Mouse (Mus musculus): ENCODE results near the gene Kif5a.

Gene Kif5a

GRCm38 (mm10) chr10:127265727-127266111, 2.6 kb upstream of the Kif5a start:
- peak in 1 of 2 experiments; percentile 30 for DNase-seq

- DNase-seq, result no peak
Measured at GRCm38 (mm10) chr10:127264971-127265370, 1.8 kb upstream of the Kif5a start.

GRCm38 (mm10) chr10:127264336-127264735, 1.2 kb upstream of the Kif5a start:
- DNase-seq, result no peak

- no peak for DNase-seq
Measured at GRCm38 (mm10) chr10:127263631-127264030, 483 bp upstream of the Kif5a start.

GRCm38 (mm10) chr10:127261706-127262547, 1.2 kb downstream of the Kif5a start:
- DNase-seq, result no peak

GRCm38 (mm10) chr10:127258489-127258888, 4.7 kb downstream of the Kif5a start:
- DNase-seq, result no peak

GRCm38 (mm10) chr10:127257790-127258189, 5.4 kb downstream of the Kif5a start:
- DNase-seq, result no peak

GRCm38 (mm10) chr10:127255625-127256345, 7.4 kb downstream of the Kif5a start:
- peak; percentile 33 to 53 for DNase-seq

GRCm38 (mm10) chr10:127250810-127251209, 12.3 kb downstream of the Kif5a start:
- DNase-seq, result no peak

- no peak for DNase-seq
Measured at GRCm38 (mm10) chr10:127238241-127238824, 24.8 kb downstream of the Kif5a start.

- no peak for DNase-seq
Measured at GRCm38 (mm10) chr10:127236541-127236940, 26.6 kb downstream of the Kif5a start.

- DNase-seq, result no peak
Measured at GRCm38 (mm10) chr10:127233141-127233540, 30.0 kb downstream of the Kif5a start.

GRCm38 (mm10) chr10:127231741-127232140, 31.4 kb downstream of the Kif5a start:
- no peak for DNase-seq

GRCm38 (mm10) chr10:127230693-127231092, 32.5 kb downstream of the Kif5a start:
- no peak for DNase-seq

- DNase-seq, result peak; percentile 38 to 54
Measured at GRCm38 (mm10) chr10:127228897-127229296, 34.3 kb downstream of the Kif5a start.

GRCm38 (mm10) chr10:127227163-127227562, 36.0 kb downstream of the Kif5a start:
- DNase-seq, result no peak

GRCm38 (mm10) chr10:127226318-127226895, 36.7 kb downstream of the Kif5a start:
- peak in 1 of 2 experiments; percentile 31 for DNase-seq

GRCm38 (mm10) chr10:127225732-127226131, 37.4 kb downstream of the Kif5a start:
- DNase-seq, result no peak

- DNase-seq, result no peak
Measured at GRCm38 (mm10) chr10:127225213-127225612, 37.9 kb downstream of the Kif5a start.

GRCm38 (mm10) chr10:127218339-127218738, 44.8 kb downstream of the Kif5a start:
- DNase-seq, result no peak

- no peak for DNase-seq
Measured at GRCm38 (mm10) chr10:127217177-127217576, 46.0 kb downstream of the Kif5a start.

GRCm38 (mm10) chr10:127216456-127216855, 46.7 kb downstream of the Kif5a start:
- DNase-seq, result no peak

- DNase-seq, result no peak
Measured at GRCm38 (mm10) chr10:127214422-127214803, 48.7 kb downstream of the Kif5a start.

All from kidney, adult 8-10 months (tissue).